Mouse (Mus musculus) B cell, adult 2 months (primary cell): ENCODE results near the gene Tac4.

ENCODE experiments used
- DNase-seq, 2 experiments: peaks; one replicate each; pipeline ENCODE4 v3.0.0; 2022

Gene Tac4

GRCm38 (mm10) chr11:95263816-95264454 is 2.6 kb downstream of the Tac4 start:
- no peak for DNase-seq

DNA sequence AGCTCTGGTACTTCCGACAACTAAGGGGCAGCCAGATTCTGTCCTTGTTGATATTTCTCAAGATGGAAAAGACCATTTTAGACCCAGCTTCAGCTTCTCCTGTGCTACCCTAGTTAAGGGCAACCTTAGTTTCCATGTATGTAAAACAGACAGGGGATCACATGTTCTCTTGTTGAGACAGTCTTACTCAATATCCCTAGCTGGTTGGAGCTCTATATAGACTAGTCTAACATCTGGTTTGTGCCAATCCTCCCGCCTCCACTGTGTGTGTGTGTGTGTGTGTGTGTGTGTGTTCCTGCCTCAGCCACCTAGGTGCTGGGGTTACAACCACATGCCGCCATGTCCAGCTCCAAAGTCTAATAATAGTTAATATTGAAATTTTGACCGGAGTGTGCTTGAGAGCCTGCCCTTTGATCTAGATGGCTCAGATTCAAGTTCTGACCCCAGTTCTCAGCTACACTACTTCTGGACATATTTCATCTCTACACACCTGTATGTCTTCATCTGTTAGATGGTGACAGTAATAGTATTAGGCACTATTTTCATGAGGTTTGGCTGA is 3.2 kb downstream of the Tac4 start:
- DNase-seq, result no peak

DNA sequence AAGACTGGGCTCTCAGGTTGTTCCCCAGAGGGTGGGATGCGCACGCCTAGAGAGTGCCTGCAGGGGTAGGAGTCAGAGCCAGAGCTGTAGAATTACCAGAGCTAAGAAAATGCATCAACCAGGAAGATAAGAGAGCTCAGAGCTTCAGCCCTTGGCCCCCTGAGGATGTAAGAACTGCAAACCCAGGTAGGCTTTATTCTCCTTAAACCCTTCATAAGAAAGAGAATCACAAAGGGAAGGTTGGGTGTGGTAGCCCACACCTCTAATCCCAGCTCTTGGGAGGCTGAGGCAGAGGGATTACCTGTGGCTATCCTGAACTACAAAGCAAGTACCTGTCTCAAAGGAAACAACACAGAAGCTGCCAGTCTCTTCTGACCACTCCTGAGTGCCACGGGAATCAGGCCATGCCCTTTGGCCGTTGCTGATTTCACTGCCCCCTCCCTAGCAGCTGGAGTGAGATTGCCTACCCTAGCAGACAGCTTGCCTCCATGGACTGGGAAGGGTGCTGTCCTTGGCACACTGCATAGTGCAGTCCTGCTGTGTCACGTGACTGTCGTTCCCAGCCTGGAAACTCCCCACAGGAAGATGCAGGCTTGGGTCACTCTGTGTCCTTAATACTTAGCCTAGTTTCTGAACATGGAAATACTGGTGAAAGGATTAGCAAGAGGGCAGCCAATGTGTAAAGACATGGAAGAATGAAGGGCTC is 5.4 kb downstream of the Tac4 start:
- DNase-seq, result no peak

GRCm38 (mm10) chr11:95273661-95274060 is 12.3 kb downstream of the Tac4 start:
- DNase-seq, result no peak

DNA sequence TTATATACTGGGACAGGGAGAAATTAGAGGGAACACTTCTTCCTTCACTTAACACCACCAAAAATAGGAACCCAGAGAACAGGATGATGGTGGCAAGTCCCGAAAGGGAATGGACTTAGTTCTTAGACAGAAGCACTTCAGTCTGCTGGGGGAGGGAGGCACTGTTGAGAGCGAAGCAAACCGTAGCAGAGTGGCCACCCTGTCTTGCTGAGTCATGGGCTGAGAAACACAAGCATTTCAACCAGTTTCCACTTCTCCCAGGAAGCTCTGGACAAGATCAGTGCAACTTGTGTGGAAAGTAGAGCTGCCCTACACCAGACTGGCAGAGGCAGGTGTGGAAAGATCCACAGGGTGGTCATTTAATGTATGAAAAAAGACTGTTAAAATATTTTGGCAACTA is 13.3 kb downstream of the Tac4 start:
- no peak for DNase-seq

GRCm38 (mm10) chr11:95276056-95276455 is 14.7 kb downstream of the Tac4 start:
- DNase-seq, result no peak

DNA sequence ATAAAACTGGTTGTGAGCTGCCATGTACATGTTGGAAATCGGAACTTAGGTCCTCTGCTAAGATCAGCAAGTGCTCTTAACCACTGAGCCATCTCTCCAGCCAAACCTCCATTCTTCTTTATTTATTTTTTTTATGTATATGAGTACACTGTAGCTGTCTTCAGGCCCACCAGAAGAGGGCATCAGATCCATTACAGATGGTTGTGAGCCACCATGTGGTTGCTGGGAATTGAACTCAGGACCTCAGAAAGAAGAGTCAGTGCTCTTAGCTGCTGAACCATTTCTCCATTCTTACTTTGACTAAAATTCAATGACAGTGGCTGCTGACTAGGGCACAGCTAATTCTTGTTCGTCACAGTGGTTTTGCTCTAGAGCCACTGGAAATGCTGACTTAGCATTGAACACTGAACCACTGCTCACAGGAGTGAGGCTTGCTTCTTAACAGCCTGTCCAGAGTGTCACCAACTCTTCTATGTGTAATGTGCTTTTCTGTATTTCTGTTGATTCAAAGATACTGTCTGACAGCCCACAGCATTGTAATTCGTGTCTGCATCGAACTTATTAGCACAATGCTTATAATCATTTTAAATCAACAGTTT is 17.8 kb downstream of the Tac4 start:
- DNase-seq, result no peak

GRCm38 (mm10) chr11:95282331-95282730 is 21.0 kb downstream of the Tac4 start:
- no peak for DNase-seq

DNA sequence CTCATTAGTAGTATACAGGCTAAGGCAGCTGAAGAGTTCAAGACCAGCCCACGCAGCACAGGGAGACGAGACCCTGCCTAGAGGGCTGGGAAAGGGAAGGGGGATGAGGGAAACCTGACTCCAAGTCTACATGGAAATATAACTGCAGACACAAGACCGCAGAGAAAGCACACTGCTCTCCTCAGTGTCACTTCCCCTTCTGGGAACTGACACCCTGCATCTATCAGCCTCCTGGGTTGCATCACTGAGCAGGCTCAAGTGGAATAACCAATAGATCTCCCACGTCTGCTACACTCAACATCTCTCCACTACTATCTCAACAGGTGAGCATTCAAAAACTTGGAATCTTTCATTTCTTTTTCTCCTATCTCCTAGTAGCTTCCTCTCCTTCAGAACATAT is 30.7 kb downstream of the Tac4 start:
- peak; percentile 53 to 58 for DNase-seq

GRCm38 (mm10) chr11:95293017-95293624 is 31.8 kb downstream of the Tac4 start:
- DNase-seq, result peak; percentile 61 to 66

- no peak for DNase-seq
These were observed 34.4 kb downstream of the Tac4 start for GRCm38 (mm10) chr11:95295736-95296135.

GRCm38 (mm10) chr11:95298146-95298545 is 36.8 kb downstream of the Tac4 start:
- peak; percentile 58 to 64 for DNase-seq

GRCm38 (mm10) chr11:95299886-95300285 is 38.6 kb downstream of the Tac4 start:
- no peak for DNase-seq

- DNase-seq, result no peak
These were observed 40.4 kb downstream of the Tac4 start for GRCm38 (mm10) chr11:95301772-95302171.

DNA sequence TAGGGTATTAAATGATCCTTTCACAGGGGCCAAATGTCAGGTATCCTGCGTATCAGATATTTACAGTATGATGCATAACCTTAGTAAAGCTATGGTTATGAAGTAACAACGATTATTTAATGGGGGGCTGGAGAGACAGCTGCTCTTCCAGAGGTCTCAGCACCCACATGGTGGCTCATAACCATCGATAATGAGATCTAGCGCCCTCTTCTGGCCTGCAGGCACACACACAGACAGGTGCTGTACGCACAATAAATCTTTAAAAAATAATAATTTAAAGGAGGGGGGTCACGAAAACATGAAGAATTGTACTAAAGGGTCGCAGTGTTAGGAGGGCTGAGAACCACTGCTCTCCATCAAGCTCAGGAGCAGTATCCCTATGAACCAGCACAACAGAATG is 44.3 kb downstream of the Tac4 start:
- peak in 1 of 2 experiments; percentile 37 for DNase-seq

- no peak for DNase-seq
These were observed 46.2 kb downstream of the Tac4 start for GRCm38 (mm10) chr11:95307526-95307925.

- peak; percentile 97 for DNase-seq
These were observed 48.2 kb downstream of the Tac4 start for GRCm38 (mm10) chr11:95309510-95310006.

GRCm38 (mm10) chr11:95310007-95310647 is 48.8 kb downstream of the Tac4 start, which contains the start of gene Kat7:
Gene Kat7 (minus strand): TSS chr11:95310246.
- DNase-seq, result peak; percentile 91 to 93

GRCm38 (mm10) chr11:95310648-95311424 is 49.5 kb downstream of the Tac4 start:
- DNase-seq, result no peak

- no peak for DNase-seq
These were observed 50.1 kb downstream of the Tac4 start for GRCm38 (mm10) chr11:95311425-95311807.

GRCm38 (mm10) chr11:95315215-95315955 is 54.1 kb downstream of the Tac4 start:
- DNase-seq, result no peak
